Mouse (Mus musculus) cerebellum, postnatal 25 days (tissue): ENCODE measurements around the gene Mlx.

Experiments used
- DNase-seq, 2 experiments: peaks; one replicate each; pipeline ENCODE4 v3.0.0; 2021; ENCODE audit warnings: mixed read lengths in 2 of 2

Mlx gene

DNA sequence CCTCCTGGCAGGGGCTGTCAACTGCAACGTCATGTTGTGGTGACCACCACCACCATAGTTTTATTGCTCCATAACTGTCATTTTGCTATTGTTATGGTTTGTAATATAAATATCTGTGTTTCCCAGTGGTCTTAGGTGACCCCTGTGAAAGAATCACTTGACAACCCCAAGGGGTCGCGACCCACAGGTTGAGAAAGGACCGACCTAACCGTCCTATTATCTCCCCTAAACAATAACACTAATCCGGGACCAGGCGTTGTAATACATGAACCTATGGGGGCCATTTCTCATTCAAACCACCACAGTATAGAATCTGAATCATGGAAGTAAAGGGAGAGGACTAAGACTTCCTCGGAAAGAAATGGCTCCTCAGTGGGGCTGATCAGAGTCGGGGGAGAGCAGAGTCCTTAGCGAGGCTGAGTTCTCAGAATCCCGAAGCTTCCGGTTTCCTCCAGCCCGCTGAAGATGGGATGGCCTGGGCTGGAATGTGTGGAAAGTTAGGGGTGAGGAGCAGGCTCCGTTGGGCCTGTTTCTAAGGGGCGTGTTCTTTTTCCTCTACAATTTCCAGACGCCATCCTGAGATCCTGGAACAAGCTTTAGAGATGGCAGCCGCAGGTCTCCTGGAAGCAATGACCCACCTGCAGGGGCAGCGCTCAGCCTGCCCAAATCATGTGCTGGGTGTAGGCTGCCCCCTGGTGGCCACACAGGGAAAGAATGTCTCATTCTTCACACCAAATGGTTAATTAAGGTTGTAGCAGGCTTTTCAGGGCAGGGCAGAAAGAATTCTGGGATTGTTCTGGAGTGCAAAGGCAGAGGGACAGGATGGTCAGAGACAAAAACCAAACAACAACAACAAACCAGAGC is 20.3 kb upstream of the Mlx start:
- peak; percentile 91 to 94 for DNase-seq

DNA sequence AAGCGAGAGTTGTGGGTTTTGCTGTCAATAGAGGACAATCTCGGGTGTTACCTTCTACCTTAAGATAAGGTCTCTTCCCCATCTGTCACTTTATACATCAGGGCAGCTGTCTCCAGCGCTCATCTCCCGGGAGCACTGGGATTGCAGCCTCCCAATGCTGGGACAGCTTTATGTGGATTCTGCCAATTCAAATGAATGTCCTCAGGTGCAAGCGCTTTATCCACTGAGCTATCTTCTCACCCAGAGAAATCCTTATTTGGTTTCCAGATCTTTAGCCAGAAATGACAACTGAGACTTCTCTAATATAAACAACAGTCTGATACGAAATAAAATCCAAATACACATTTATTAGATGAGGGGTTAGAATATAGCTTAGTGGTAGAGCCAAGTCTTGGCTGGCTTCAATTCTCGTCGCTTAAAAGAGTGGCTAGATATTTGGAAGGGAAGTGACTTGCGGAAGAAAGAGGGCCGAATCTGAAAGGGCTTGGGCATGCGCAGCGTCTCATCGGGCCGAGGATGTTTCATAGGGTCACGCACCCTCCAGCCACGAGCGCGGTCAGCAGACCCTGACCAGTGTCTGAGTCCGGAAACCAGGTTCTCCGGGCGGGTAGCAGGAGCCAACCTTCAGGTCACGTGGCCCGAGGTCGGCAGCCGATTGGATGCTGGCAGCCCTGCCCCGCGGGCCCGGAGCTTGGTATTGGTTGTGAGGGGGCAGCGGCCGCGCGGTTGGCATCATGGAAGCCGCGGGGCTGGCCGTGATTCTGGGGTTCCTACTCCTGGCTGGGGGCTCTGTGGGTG is 17.5 kb upstream of the Mlx start, which contains the start of gene Naglu:
Gene Naglu (plus strand): TSS at position 622 of the 798 bp plus-strand sequence.
- DNase-seq: peak; percentile 97 to 98

DNA sequence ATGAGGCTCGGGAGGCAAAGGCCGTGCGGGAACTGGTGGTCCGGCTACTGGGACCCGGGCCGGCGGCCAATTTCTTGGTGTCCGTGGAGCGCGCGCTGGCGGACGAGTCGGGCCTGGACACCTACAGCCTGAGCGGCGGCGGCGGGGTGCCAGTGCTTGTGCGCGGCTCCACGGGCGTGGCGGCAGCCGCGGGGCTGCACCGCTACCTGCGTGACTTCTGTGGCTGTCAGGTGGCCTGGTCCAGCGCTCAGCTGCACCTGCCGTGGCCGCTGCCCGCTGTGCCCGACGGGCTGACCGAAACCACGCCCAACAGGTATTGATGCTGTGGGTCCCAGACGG is 16.9 kb upstream of the Mlx start:
- no peak for DNase-seq

DNA sequence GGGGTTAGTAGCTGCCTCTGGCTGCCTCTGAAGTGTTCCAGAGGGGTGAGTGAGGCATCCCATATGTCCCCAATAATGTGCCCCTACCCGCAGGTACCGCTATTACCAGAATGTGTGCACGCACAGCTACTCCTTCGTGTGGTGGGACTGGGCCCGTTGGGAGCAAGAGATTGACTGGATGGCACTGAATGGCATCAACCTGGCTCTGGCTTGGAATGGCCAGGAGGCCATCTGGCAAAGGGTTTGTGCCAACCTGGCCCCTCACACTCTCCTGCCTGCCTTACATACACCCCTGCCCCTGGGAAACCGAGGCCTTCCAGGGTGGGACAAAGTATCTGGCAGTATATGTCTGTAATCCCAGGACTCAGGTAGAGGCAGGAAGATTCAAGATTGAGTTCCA is 16.1 kb upstream of the Mlx start:
- peak in 1 of 2 experiments; percentile 52 for DNase-seq

DNA sequence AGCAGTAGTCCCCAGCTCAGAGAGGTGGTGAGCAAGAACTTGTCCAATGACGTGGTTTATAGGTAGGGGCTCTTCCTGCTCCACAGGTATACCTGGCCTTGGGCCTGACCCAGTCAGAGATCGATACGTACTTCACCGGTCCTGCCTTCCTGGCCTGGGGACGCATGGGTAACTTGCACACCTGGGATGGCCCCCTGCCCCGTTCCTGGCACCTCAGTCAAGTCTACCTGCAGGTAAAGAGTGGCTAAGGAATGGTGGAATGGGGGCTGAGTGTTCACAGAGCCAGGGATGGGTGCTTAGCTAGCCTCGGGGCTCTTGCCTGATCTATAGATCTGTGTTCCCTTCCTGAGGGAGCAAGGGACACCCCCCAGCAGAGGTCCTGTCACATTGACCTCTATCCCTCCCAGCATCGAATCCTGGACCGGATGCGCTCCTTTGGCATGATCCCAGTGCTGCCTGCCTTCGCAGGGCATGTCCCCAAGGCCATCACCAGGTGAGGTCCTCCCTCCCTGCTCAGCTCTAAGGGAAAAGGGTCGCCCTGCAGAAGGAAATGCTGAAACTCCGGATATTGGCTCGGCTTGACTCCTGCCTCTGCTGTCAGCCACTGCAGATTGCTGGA is 15.2 kb upstream of the Mlx start:
- DNase-seq: peak in 1 of 2 experiments; percentile 38

DNA sequence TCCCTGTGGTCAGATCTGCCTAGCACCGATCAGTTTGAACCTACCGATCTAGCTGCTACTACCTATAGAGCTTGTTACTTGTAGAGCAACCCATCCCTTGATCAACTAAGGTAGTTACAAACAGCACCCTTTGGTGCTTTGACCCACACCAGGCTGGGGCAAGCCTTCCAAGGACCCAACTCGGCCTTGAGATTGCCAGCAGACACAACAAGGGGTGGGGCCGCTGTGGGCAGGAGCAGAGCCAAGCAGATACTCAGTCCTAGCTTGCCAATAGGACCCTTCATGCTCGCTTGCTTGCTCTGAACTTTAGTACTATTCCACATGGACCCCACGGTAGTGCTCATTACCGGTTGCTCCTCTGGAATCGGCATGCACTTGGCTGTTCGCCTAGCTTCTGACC is 9.0 kb upstream of the Mlx start, which contains the start of gene Hsd17b1:
Gene Hsd17b1 (plus strand): TSS at position 291 of the 400 bp plus-strand sequence.
- no peak for DNase-seq

DNA sequence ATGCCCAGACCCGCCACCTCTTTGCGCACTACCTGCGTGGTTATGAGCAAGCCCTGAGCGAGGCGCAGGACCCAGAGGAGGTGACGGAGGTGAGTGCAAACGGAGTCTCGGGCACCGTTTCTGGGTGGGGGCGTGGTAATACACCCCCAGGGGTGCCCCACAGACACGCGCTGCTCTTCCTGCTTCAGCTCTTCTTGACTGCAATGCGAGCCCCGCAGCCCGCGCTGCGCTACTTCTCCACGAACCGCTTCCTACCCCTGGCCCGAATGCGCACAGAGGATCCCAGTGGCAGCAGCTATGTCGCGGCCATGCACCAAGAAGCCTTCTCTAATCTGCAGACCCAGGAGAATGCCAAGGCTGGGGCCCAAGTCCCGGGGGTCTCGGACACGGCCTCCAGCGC is 7.3 kb upstream of the Mlx start:
- DNase-seq: no peak

DNA sequence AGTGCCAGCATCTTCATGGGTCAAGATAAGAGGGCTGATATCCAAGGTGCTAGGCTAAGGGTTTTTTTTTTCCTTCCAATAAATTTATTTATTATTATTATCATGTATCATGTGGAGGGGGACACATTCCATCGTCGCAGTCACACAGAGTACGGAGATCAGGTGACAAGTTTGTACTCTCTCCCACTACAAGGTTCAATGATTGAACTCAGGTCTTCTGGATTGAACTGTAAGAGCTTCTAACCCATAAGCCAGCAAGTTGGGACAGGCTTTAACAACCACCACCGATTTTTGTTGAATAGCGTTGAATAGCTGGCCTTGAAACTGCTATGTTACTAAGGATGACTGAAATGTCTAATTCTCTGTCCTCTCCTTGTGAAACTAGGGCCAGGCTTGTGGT is 6.7 kb upstream of the Mlx start:
- DNase-seq: peak in 1 of 2 experiments; percentile 1

DNA sequence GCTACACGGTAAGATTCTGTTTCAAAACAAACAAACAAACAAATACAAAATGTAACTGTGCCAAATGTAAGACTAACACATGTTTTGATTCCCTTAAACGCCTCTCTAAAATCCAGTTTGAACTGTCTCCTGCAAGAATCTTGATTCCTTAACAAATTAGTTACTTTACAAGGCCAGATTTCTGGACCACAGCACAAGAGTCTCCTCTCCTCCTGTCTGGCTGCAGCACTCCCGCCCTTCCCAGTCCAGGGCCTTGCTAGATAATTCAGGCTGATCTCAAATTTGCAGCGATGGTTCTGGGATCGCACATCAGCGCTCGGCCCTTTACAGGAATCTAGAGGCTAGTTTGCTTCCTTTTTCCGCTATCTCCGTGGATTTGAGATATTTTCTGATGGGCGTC is 5.4 kb upstream of the Mlx start:
- DNase-seq: peak in 1 of 2 experiments; percentile 42

DNA sequence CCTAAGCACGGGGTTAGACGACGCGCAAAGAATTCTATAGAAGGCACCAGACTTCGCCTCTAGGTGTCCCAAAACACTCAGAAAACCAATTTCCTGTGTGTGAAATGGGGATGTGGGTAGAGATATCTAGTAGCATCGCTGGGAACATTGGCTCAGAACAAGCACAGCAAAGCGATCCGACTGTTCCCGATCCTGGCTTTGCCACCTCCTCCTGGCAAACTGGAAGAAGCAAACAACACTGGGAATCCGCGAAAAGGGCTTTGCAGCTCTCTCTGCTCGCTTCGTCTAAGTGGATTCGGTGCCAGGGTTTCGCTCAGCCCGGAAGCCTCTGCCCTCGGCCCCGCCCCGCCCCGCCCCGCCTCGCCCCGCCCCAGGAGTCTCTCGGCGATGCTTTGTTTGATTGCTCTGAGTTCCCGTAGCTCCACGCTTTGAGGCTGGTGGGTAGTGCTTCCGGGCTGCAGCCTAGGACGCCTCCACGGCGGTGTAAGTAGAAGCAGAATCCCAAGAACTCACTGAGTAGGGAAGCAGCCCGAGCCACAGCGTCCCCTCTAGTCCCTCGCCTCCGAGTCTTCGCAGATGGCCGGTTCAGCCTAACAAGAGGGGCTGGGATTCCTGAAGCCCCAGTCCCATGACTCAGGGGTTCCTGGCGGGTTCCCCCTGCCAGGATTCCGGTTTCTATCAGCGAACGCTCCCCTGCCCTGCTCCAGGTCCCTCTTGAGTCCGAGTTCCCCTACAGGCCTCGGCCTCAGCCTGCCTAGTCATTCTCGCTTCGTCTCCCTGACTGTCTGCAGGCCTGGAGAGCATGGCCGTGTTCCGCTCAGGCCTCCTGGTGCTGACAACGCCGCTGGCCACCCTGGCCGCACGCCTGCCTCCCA is 4.6 kb upstream of the Mlx start, which contains the start of gene Coasy:
Gene Coasy (plus strand): TSS at position 358 of the 875 bp plus-strand sequence.
- peak; percentile 90 to 93 for DNase-seq

DNA sequence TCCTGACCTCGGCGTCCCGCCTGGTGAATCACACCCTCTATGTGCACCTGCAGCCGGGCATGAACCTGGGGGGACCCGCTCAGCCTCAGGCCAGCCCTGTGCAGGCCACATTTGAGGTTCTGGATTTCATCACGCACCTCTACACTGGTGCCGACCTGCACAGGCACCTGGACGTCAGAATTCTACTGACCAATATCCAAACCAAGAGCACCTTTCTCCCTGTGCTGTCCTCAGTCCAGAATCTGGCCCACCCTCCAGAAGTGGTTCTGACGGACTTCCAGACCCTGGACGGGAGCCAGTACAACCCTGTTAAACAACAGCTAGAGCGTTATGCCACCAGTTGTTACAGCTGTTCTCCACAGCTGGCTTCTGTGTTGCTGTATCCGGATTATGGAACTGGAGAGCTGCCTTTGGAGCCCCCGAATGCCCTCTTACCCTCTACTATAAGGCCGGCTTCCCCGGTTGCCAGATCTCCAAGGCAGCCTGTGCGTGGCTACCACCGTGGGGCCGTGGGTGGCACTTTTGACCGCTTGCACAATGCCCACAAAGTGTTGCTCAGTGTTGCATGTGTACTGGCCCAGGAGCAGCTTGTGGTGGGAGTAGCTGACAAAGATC is 3.9 kb upstream of the Mlx start:
- DNase-seq: peak in 1 of 2 experiments; percentile 58

DNA sequence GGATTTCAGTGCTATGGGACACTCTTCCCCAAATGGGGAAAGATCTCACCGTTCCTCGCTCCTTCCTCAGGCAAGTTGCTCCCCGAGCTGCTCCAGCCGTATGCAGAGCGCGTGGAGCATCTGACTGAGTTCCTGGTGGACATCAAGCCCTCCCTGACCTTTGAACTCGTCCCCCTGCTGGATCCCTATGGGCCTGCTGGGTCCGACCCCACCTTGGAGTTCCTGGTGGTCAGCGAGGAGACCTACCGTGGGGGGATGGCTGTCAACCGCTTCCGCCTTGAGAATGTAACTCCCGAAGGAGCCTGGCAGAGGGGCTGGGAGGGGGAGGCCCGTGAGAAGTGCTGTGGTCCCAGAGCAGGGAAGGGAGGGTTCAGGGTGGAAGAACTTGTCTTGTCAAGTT is 2.8 kb upstream of the Mlx start:
- DNase-seq: peak in 1 of 2 experiments; percentile 31

DNA sequence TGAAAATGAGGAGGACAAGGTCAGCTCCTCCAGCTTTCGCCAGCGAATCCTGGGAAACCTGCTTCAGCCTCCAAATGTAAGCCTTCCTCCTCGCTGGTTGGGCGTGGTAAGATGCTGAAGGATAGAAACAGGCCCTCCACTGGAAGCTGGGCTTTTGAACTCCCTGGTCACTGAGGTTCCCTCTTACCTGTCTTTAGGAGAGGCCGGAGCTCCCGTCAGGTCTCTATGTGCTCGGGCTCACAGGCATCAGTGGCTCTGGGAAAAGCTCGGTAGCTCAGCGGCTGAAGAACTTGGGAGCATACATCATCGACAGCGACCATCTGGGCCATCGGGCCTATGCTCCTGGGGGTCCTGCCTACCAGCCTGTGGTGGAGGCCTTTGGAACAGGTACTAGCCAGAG is 2.3 kb upstream of the Mlx start:
- DNase-seq: no peak

DNA sequence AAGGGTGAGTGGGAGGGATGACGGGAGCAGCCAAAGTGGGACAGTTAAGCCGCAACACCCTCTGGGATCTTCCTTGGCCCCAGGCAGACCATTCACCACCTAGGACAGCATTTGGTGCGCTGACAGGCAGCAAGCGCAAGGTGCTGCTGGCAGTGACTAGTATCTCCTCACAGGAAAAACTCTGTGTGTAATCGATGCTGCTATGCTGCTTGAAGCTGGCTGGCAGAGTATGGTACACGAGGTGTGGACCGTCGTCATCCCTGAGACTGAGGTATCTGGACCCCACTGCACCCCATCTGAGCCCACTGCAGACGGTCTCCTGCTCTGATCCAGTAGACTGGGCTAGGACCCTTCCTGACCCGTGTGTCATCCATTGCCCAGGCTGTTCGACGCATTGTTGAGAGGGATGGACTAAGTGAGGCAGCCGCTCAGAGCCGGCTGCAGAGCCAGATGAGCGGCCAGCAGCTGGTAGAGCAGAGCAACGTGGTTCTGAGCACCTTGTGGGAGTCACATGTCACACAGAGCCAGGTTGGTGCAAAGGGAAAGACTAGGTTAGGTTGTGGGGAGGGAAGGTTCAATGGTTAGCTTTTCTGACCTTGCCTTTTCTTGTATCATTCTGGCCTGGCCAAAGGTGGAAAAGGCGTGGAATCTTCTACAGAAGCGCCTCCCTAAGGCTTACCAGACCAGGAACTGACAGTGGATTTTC is 1.3 kb upstream of the Mlx start:
- DNase-seq: no peak

DNA sequence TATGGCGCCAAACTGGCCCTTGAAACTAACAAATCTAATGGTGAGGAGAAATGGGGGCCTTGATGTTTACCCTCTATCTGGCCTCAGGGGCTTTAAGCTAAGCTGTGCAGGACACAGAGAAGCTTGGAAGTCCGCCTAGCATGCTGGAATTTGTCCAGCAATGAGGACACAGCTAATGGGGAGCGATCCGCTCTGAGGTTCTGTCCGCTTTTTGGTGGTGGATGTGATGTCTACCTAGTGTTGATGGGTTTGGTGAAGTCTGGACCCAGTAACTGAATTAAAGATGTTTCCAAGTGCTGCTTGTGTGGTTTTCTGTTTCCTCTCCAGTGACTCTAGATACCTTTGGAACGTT is 778 bp upstream of the Mlx start:
- DNase-seq: peak; percentile 55 to 69

DNA sequence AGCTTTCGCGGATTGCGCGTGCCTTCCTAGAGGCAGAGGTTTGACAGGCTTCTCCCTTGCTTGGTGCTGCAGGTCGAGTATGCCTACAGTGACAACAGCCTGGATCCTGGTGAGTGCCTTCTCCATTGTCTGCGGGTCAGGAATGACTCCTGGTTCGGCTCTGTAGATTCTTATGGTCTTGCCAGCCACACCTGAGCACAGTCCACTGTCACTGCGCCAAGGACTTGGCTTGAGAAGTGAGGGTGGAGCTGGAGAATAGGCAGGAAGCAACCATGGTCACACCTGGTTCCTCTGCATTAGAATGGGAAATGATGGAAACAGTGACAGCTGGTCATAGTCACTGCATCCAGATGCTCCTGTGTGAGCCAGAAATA is 592 bp downstream of the Mlx start:
- DNase-seq: peak in 1 of 2 experiments; percentile 59

DNA sequence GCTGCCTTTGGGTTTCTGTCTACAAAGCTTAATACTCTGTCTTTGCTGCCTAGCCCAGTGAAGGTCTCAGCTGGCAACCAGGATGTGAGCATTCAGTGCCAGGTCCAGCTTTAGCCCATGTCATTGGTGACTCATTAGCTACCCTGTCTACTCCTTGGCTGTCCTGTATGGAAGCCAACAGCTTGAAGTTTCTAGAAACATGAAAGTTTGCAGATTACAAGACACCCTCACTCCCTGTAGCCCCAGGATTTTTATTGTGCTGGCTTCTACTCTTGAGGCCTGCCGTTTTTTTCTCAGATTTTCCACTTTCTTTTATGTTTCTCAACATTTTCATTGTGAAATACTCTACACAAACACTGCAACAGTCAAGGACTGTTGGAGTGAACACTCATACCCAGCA is 2.9 kb downstream of the Mlx start:
- no peak for DNase-seq

DNA sequence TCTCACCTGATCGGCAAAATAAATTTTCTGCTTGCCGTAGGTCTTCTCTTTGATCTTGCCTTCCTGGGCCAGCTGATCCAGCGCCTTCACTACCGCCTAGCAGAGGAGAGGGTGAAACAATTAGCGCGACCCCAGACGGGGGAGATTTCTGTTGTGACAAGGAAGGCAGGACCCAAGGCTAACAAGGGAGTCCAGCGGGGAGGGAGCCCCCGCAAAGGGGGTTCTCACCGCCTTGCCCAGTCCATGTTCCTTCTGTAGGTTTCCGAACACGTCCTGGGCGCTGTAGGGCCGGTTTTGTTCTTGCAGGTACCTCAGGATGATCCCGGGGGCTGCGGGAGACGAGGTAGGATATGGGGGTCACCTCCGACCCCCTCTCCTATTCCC is 7.8 kb downstream of the Mlx start:
- DNase-seq: no peak

DNA sequence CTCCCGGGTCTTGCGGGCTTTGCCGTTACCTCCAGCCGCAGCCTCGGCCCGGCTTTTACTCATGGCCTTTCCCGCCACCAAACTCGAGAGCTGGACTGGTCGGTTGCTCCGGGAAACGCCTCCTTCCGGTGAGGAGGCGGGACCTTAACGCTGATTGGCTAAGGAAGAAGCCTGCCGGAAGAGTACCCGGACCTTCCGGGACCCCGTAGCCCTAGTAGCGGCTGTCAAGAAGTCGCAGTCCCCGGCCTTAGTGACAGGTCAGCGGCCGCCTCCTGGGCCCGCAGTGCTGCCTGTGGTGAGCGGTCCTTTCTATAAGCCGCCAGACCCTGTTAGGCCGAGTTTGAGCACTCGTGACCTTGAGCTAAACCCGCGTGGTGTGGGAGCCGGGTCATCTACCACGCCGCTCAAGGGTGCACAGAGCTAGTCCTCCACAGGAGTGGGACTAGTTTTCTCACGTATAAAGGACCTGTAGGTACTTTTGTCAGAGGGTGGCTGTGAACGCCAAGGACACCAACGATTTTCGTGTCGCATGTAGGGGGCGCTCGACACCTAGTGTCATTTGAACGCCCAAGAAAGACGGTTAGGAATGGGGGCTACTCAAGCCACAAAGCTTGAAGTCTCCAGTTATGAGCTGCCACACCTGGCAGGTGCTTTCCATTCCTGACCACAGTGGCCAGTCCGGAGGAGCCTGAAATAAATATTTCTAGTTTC is 8.4 kb downstream of the Mlx start, which contains the start of gene Psmc3ip:
Gene Psmc3ip (minus strand): TSS at position 123 of the 711 bp plus-strand sequence.
- peak; percentile 95 to 96 for DNase-seq

DNA sequence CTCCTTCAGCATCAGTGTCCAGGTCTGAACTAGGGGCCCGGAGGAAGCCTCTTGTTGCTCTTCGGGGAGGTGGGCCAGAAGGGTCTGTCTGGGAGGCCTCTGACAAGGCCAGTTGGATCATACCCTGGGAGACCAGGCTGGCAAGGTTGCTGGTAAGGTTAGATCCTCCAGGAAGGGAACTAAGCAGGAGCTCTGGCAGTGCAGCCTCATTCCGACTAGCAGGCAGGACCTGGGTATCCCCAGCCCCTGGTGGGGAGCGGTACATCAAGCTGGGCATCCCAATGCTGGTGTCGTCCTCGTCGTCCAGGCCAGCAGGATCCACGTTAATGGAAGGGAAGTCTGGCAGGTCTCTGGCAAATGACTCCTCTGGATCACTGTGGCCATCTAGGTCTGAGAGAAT is 11.2 kb downstream of the Mlx start:
- no peak for DNase-seq

DNA sequence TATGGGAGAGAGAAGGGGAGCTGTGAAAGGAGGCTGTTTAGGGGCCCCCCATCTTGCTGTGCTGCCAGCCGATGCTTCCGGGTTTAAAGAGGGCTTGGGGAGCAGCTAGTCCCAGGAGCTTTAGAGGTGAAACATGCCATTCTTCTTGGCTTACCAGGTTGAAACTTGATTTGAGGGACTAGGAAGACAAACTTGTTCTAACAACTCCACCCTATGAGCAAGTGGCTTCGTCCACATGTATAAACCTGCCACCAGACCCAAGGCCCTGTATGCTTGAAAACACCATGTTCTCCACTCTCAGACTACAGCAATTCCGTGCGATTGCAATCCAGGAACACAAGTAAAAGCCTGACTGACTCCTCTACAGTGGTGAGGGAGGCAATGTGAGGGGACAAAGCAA is 15.9 kb downstream of the Mlx start:
- DNase-seq: no peak
